Mouse (Mus musculus): Measurements from ENCODE around the gene Arl3.

DNA sequence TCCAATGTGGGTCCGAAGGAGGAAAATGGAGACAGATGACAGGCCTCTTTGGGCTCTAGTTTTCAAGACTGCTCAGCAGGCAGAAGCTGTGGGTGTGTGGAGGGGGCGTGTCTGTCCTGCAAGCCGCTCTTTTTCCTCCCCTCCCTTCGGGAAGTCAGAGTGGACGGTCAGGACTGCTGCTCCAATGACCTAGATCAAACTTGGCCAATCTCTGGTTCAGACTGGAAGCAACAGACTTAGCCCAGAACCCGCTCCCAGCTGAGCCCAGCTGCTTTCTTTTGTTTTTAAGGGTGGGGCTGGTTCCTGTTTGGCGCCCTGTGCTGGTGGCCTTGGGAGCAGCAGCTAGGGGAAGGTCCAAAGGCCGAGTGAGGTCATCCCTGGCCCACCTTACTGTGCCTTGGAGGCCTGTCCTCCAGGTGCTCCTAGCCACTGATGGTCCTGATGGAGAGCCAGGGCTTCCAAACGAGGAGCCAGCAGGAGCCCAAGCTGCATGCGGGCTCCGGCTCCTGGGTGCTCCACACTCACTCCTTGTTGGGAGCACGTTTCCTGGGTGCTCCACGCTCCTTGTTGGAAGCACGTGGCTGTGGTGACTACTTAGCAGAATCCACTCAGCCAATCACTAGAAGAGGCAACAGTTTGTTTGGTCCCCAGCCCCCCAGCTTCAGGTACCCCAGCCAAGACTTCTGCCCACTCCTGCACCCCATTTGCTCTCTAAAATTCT, 48.2 kb downstream of the Arl3 start:
- TF ChIP-seq MAX (IDR thresholded peaks at IDR 0.05): peak; percentile 56
- TF ChIP-seq CTCF (IDR thresholded peaks at IDR 0.05; ENCODE audit: control insufficient read depth, insufficient read depth, insufficient read length): peak; percentile 16
- no peak for TF ChIP-seq USF1 (IDR thresholded peaks at IDR 0.05; ENCODE audit: low read depth)
- no peak for TF ChIP-seq CEBPB (IDR thresholded peaks at IDR 0.05; ENCODE audit: low read depth)

Data from C2C12 (cell line).